Mouse (Mus musculus) hindbrain, embryonic 15.5 days (tissue): ENCODE measurements at regions not wholly inside any gene's neighbourhood (a gene's known extent, or its start where the extent isn't known, plus 50 kb on each side); places are given as distances from the start of the nearest gene placed in this dataset.

Experiments used
- ATAC-seq: fragments of 200-750 bp; cut with Nextera tagmentation; 2 replicates; pipeline ENCODE4 v1.8.0; 2017; ENCODE audit warnings: low read depth, moderate number of reproducible peaks, moderate TSS enrichment; ENCODE audit not compliant: low FRiP score
- H3K27ac ChIP-seq: fragments of 300-500 bp; sonication (generic); replicated peaks from 2 replicates; pipeline ENCODE4 v1.5.1; 2015; ENCODE audit warnings: mild to moderate bottlenecking, inconsistent platforms
- H3K27me3 ChIP-seq: fragments of 300-500 bp; sonication (generic); 2 replicates; pipeline ENCODE4 v1.6.1; 2015; ENCODE audit warnings: control low read depth, inconsistent platforms
- H3K36me3 ChIP-seq: fragments of 300-500 bp; sonication (generic); 2 replicates; pipeline ENCODE4 v1.6.1; 2015; ENCODE audit warnings: control low read depth, inconsistent platforms
- H3K4me1 ChIP-seq: fragments of 300-500 bp; sonication (generic); replicated peaks from 2 replicates; pipeline ENCODE4 v1.6.1; 2015; ENCODE audit warnings: control low read depth, inconsistent platforms
- H3K4me2 ChIP-seq: fragments of 300-500 bp; sonication (generic); 2 replicates; pipeline ENCODE4 v1.6.1; 2015; ENCODE audit warnings: moderate library complexity, mild to moderate bottlenecking, inconsistent platforms
- H3K4me3 ChIP-seq: fragments of 300-500 bp; sonication (generic); 2 replicates; pipeline ENCODE4 v1.5.1; 2015; ENCODE audit warnings: mild to moderate bottlenecking, inconsistent platforms
- H3K9ac ChIP-seq: fragments of 300-500 bp; sonication (generic); 2 replicates; pipeline ENCODE4 v1.6.1; 2015; ENCODE audit warnings: inconsistent platforms
- H3K9me3 ChIP-seq: fragments of 300-500 bp; sonication (generic); 2 replicates; pipeline ENCODE4 v1.6.1; 2016; ENCODE audit warnings: control low read depth, inconsistent platforms
- WGBS: fragments of 180-500 bp; shearing (Covaris S2); methylation state at CpG from one replicate; pipeline ENCODE4 v1.1.7; 2015; 5-methylcytosine and 5-hydroxymethylcytosine counted together

DNA sequence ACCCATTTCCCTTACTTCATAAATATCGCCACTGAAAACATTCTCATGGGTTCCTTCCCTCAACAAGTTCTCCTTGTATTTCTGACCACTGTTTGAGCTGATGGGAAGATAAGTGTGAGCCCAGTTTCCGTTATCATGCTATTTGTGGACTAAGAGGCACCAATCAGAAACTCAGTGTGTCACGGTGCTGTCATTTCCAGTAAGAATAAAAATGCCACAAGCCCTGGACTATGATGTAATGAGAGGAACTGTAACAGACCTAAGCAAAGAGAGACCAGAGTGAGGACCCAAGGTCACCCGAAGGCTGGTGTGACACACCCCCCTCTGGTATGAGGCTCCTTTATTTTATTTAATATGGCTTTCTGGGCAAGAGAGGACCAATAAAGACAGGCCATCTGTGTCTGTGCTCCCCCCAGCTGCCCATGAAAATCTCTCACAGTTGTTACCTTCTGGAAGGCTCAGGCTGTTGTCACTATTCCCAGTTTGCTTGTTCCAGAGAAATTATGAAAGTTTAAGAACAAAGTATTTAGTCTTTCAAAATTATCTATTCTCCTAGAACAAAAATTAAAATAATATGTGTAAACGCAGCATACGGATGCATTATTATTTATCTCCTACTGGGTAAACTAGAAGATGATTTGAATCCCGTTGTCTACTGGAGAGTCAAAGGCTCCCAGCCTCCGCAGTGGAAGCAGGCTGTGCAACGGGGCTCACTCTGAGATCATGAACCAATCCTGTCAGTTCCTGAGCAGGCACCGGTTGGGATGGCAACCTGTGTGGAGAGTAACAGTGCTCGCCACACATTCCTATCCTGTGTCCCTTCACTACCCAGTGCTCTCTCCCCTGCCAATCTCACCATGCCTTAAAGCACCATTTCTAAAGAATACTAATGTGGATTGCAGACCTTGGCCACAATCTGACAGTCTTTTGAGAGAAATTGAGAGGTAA lies 99.9 kb upstream of the Tmc1 start:
- Histone ChIP-seq H3K4me1 (no peaks in the 10 kb centered on the region), H3K4me2 (no peak overlapping the region), H3K27ac (no peak overlapping the region; the same call in 1 of the 2 replicates), H3K36me3 (no peaks in the 10 kb centered on the region), H3K9ac (no peak overlapping the region), H3K27me3 (no peaks in the 10 kb centered on the region), H3K4me3 (no peak overlapping the region), H3K9me3 (no peaks in the 10 kb centered on the region)
- ATAC-seq: peak; percentile 92
- WGBS: 61% methylated on average over 11 of the region's 11 CpGs

DNA sequence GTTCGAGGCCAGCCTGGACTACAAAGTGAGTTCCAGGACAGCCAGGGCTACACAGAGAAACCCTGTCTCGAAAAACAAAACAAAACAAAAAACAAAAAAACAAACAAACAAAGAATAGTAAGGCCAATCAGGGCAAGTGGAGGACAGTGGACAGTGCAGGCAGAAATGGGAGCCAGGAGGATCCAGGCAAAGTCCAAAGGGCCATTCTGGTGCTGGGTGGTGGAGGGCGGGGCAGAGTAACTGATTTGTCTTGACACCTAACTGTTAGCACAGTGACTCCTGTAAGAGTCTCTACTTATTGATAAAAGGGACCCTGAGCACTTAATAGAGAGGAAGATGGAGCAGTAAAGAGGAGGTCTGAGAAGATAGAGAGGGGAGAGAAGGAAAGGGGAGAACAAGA lies 98.8 kb upstream of the Tmc1 start:
- no peaks in the 10 kb centered on the region for H3K9me3 ChIP-seq
- no peak overlapping the region for H3K27ac ChIP-seq
- H3K27me3 ChIP-seq: no peaks in the 10 kb centered on the region
- 93% methylated on average over 3 of the region's 3 CpGs for WGBS
- H3K4me2 ChIP-seq: no peak overlapping the region
- ATAC-seq: no peak
- no peak overlapping the region for H3K4me3 ChIP-seq
- H3K9ac ChIP-seq: no peak overlapping the region
- no peaks in the 10 kb centered on the region for H3K36me3 ChIP-seq
- H3K4me1 ChIP-seq: no peaks in the 10 kb centered on the region

- 79% methylated on average over 4 of the region's 4 CpGs for WGBS
- Histone ChIP-seq H3K27me3 (no peaks in the 10 kb centered on the region), H3K4me1 (no peaks in the 10 kb centered on the region)
Measured at GRCm38 (mm10) chr19:21051872-21052271, 97.9 kb upstream of the Tmc1 start.

DNA sequence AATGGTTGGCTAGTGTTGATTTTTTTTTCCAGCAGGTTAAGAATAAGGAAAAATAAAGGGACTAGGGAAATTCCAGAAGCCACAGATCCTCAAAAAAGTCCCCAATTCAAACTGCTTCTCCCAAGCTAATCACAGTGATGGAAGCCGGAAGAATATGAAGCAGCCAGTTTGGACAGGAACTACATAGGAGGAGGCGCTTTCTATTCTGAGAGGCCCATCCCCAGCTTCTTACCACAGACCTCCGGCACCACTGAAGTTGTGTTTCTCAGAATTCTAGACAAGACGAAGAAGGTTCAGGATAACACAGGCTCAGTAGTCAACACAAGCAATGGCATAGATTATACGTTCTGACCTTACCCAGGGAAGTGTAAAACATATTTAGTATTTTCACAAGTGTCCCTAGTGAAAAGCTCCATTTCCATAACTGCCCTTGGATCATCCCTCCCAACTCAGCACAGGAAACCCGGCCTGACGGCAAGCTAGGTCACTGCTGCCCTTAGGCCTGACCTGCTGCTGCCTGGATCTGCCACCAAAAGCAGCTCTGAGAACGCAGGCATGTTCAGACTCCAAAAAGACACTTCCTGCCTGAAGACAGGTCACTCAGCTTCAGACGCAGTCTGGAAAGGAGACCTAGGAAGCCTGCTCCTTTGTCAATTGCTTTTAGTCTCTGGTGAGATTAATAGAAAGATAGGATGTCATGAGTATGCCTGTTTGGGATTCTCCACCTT lies 97.2 kb upstream of the Tmc1 start:
- no peak overlapping the region for H3K9ac ChIP-seq
- WGBS: 86% methylated on average over 9 of the region's 9 CpGs
- H3K9me3 ChIP-seq: no peaks in the 10 kb centered on the region
- no peaks in the 10 kb centered on the region for H3K36me3 ChIP-seq
- H3K27ac ChIP-seq: no peak overlapping the region
- no peaks in the 10 kb centered on the region for H3K27me3 ChIP-seq
- no peak overlapping the region for H3K4me3 ChIP-seq
- H3K4me2 ChIP-seq: no peak overlapping the region
- H3K4me1 ChIP-seq: no peaks in the 10 kb centered on the region
- ATAC-seq: no peak

More at GRCm38 (mm10) chr19:21051872-21052271, 97.9 kb upstream of the Tmc1 start:
- Histone ChIP-seq H3K9ac (no peak overlapping the region), H3K4me2 (no peak overlapping the region), H3K36me3 (no peaks in the 10 kb centered on the region), H3K27ac (no peak overlapping the region), H3K4me3 (no peak overlapping the region), H3K9me3 (no peaks in the 10 kb centered on the region)
- no peak for ATAC-seq

DNA sequence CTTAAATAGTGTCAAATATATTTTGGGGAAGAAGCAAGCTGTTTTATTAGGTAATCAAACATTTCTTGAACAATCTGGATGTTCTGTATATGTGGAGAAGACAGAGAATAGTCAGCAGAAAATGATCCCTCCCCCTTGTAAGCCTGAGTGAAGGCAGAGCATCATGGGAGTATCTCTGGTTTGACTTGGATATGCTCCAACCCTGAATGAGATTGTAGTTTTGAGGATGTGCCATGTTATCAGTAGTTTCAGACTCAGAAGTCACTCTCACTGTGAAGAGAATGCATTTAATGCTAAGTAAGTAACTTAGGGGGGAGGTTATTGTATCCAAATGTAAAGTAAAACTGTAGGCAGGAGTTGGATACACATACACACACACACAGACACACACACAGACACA lies 95.3 kb upstream of the Tmc1 start:
- no peak overlapping the region for H3K27ac ChIP-seq
- no peaks in the 10 kb centered on the region for H3K27me3 ChIP-seq
- no peaks in the 10 kb centered on the region for H3K9me3 ChIP-seq
- ATAC-seq: no peak
- H3K4me3 ChIP-seq: no peak overlapping the region
- no peaks in the 10 kb centered on the region for H3K36me3 ChIP-seq
- H3K9ac ChIP-seq: no peak overlapping the region
- H3K4me1 ChIP-seq: no peaks in the 10 kb centered on the region
- H3K4me2 ChIP-seq: no peak overlapping the region

DNA sequence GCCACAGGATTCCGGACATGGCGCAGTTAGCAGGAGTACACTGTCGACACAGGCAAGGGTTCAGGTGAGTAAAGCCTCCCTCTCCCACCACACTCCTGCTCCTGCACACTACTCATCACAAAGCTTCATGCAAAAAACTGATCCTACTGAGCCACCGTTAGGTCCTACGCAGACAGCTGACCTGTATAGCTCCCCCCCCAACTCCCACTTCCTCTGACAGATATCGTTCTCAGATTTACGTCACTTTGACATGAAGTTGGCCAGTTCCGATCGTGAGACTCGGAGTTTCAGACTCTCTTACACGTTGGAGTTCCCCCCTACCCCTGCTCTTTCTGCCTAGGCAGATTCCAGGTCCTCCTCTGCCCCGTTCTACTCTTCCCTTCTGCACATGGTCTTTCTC lies 91.6 kb upstream of the Tmc1 start:
- Histone ChIP-seq H3K9ac (no peak overlapping the region), H3K27me3 (no peaks in the 10 kb centered on the region), H3K27ac (no peak overlapping the region), H3K36me3 (no peaks in the 10 kb centered on the region), H3K4me3 (no peak overlapping the region), H3K9me3 (no peaks in the 10 kb centered on the region), H3K4me1 (no peaks in the 10 kb centered on the region), H3K4me2 (no peak overlapping the region)
- no peak; the same call in 1 of the 2 replicates for ATAC-seq
- WGBS: 93% methylated on average over 12 of the region's 12 CpGs

DNA sequence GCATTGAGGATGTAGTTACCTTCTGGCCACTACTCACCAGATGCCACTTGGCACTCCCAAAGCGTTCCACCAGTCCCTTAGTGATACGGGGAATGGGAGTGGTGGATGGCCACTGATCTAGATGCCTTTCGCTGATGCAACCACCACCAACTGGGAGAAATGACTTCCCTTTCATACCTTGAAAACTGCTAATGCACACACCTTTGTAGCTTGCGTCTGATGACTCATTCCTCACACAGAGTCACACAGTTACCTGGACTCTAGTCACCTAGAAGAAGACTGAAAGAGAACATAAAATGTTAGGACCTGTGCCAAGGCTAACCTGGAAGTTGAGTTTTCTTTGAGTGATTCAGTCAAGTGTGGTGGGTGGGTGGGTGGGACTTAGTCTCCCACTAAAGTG lies 90.0 kb upstream of the Tmc1 start:
- no peaks in the 10 kb centered on the region for H3K36me3 ChIP-seq
- no peaks in the 10 kb centered on the region for H3K4me1 ChIP-seq
- H3K9me3 ChIP-seq: no peaks in the 10 kb centered on the region
- H3K9ac ChIP-seq: no peak overlapping the region
- no peak overlapping the region for H3K27ac ChIP-seq
- WGBS: 95% methylated on average over 4 of the region's 4 CpGs
- no peak for ATAC-seq
- H3K4me3 ChIP-seq: no peak overlapping the region
- H3K27me3 ChIP-seq: no peaks in the 10 kb centered on the region
- no peak overlapping the region for H3K4me2 ChIP-seq

DNA sequence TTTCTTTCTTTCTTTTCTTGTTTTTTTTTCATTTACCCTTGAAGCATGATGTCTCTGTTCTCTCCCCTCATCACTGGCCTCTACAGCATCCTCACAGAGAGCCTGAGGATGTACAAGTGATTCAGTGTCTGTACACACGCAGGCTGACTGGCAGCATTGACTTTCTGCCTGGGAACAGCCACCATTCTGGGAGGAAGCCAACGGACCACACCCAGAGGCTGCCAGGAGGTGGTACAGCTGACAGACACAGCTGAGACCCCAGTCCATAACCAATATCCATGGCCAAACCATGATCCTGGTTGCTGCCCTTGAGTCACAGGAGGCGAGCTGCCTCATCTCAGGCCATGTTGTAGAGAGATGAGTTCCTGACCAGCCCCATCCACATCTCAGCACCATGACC lies 88.5 kb upstream of the Tmc1 start:
- no peak for ATAC-seq
- H3K27me3 ChIP-seq: no peaks in the 10 kb centered on the region
- no peak overlapping the region for H3K9ac ChIP-seq
- WGBS: 75% methylated on average over 3 of the region's 3 CpGs
- H3K4me2 ChIP-seq: no peak overlapping the region
- H3K9me3 ChIP-seq: no peaks in the 10 kb centered on the region
- no peak overlapping the region for H3K4me3 ChIP-seq
- H3K4me1 ChIP-seq: no peaks in the 10 kb centered on the region
- no peak overlapping the region for H3K27ac ChIP-seq
- no peaks in the 10 kb centered on the region for H3K36me3 ChIP-seq

GRCm38 (mm10) chr19:21037448-21038077 lies 83.6 kb upstream of the Tmc1 start:
- 40% methylated on average over 10 of the region's 10 CpGs for WGBS
- Histone ChIP-seq H3K4me2 (no peak overlapping the region), H3K27ac (no peak overlapping the region), H3K4me1 (peaks cover 7% of the 10 kb centered on the region), H3K9me3 (no peaks in the 10 kb centered on the region), H3K27me3 (no peaks in the 10 kb centered on the region), H3K36me3 (no peaks in the 10 kb centered on the region), H3K9ac (no peak overlapping the region), H3K4me3 (no peak overlapping the region)
- ATAC-seq: peak; percentile 61; the same call in 1 of the 2 replicates

DNA sequence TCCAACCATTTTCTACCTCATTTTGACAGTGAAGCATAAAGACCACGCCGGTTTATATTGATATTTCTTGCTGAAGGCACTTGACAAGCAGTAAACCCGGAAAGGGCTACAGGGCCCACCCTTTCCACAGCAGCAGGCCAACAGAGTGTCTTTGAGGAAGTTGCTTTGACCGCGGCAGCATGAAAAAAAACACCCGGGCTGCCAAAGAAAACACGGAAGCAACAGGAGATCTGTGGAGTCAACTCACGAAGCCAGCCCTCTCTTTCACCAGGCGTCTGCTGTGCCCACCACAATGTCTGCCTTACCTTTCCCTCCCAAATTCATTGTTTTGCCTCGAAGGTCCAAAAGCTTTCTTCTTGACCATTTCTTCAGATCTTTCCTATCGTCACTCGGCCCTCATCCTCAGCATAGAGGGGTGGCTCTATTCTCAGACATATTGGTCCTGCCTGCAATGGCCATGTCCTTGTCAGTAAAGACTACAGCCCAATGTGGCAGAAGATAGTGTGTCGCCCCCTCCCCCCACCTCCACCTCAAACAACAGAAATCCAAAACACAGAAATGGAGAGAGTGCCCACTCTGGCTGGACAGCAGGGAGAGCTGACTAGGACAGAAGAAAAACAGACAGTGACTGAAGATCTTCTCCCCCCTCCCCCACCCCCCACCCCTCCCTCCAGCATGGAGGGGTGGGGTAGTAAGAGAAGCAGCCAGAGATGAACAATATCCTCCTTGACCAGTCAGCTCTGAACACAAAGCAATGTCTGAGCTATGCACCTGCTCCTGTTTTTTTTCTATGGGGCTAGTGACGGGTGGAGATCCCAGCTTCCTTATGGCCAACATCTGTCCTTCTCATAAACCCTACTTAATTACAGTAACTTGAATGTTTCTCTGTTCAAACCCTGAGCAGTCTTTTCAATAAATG lies 82.8 kb upstream of the Tmc1 start:
- Histone ChIP-seq H3K9ac (no peak overlapping the region), H3K4me2 (no peak overlapping the region), H3K36me3 (no peaks in the 10 kb centered on the region), H3K27me3 (no peaks in the 10 kb centered on the region), H3K4me3 (no peak overlapping the region), H3K4me1 (peaks cover 7% of the 10 kb centered on the region), H3K9me3 (no peaks in the 10 kb centered on the region), H3K27ac (no peak overlapping the region)
- 57% methylated on average over 14 of the region's 14 CpGs for WGBS
- peak; percentile 78; the same call in 1 of the 2 replicates for ATAC-seq

- 83% methylated on average over 4 of the region's 4 CpGs for WGBS
- Histone ChIP-seq H3K4me3 (no peak overlapping the region), H3K9ac (no peak overlapping the region)
Measured at GRCm38 (mm10) chr19:21035505-21035904, 81.5 kb upstream of the Tmc1 start.

More at GRCm38 (mm10) chr19:21035505-21035904, 81.5 kb upstream of the Tmc1 start:
- ATAC-seq: no peak
- Histone ChIP-seq H3K4me2 (no peak overlapping the region), H3K9me3 (no peaks in the 10 kb centered on the region), H3K27ac (no peak overlapping the region), H3K4me1 (peaks cover 7% of the 10 kb centered on the region), H3K36me3 (no peaks in the 10 kb centered on the region), H3K27me3 (no peaks in the 10 kb centered on the region)
